Mouse (Mus musculus): ENCODE data around the gene Fhit.

Gene Fhit

GRCm38 (mm10) chr14:10316764-10317163 lies 845.1 kb downstream of the Fhit start:
- no peak for DNase-seq

DNA sequence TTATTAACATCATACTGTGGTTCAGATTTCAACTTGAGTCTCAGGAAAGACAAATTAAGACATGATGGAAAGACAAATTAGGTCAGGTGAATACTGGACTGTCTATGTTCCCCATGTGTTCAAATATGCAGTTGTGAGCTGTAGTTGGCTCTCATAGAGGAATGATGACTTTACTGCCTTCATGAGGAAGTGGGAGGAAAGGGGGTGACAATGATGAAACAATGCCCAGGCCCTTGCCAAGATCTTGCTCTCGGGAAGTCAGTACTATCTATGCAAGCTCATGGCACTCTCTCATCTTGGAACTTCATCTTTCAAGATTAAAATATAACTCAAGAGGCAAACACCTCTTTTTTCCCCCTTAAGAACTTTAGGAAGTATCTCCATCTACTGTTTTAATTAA lies 849.6 kb downstream of the Fhit start:
- DNase-seq: no peak

DNA sequence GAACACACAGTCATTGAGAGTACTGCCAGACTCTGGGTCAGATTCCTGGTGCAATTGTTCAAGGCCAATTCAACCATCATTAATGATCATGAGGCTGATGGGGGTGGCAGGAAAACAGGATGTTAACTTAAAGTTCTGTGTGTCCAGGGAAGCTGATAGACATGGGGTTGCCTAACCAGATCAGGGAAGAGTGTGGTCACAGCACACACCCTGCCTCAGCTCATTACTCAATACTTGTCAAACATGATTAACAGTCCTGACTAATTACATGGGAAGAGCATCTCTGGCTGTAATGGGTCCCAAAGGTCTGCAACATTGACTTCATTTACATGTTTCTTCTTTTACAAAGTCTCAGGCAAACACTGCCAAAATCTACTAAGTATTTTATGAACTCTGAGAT lies 856.5 kb downstream of the Fhit start:
- DNase-seq: no peak

DNA sequence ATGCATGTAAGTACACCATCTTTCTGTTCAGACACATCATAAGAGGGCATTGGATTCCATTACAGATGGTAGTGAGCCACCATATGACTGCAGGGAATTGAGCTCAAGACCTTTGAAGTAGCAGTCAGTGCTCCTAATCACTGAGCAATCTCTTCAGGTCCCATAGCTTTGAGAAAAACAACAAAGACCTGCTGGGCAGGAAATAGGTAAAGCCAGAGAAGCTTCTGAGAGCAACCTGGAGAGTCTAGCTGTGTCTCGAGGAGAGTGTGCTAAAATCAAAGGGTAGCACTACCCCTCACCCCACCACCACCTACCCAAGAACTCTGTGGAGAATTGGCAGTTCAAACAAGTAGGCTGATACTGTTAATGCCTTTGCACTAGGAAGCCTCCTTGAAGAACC lies 860.3 kb downstream of the Fhit start:
- no peak for DNase-seq

DNA sequence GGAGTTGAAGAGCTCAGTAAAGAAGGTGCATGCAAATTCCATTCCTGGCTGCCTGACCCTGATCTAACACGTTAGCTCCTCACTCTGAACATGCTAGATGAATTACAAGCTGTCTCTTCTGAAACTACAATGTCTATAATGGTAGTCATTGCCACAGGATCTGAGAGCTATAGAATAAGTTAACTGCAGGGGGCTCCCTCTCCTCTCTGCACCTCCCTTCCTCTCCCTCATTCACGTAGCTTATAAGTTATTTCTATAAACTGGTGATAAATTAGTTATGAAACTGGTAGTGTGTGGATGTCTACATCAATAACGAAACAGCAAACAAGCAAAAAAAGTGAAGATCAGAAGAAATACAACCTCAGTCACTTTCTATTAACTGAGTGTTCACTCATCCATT lies 860.9 kb downstream of the Fhit start:
- DNase-seq: no peak

DNA sequence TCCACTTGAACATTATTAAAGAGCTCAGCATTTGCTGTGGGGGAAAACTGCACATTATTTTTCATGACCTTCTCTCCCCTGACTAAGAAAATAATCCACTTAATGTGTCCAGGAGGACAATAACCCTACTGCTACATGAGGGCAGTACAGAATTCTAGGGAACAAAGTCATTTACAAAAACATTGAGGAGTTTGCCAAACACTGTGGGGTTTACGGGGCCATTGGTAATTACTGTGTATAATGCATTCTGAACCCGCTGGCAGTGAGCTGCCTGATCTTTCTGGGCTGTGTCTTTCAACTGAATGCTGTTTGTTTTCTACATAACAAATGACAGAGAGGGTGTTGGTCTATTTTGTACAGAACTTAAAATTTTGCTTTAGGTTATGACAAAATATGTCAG lies 862.8 kb downstream of the Fhit start:
- DNase-seq: peak; percentile 1

DNA sequence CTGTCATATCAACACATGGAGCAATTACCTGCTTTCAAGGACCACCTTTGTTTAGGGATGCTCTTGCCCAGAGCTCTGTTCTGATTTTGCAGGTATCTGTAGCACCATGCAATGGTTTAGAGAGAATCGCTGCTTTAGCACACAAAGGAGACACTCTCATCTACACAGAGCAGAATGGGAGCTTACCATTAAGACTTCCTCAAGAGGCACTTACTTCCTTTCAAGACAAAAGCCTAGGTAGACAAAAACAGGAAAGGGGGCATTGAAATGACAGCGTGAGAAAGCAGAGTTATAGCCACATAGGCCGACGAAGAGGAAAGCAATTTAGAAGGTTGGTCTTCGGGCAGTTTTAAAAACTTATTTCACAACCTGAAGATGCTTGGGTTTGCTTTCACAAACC lies 872.8 kb downstream of the Fhit start:
- no peak for DNase-seq

DNA sequence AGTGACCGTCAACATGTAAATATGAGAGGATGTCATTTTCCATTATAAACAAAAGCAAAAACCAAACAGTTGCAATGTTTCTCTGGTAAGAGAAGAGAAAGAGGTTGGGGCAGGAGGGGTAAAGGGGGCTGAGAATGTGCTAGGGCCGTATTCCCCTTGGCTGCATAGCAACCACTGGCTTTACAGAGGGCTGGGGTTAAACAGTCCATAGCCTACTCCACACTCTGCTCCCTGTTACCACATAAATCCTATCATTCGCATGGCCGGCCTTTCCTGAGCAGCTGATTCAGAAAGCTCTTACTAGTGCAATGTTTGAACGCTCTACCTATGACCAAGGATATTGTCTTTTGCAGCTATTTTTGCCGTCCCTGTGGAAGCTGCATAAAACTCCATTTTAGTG lies 875.8 kb downstream of the Fhit start:
- DNase-seq: no peak

- no peak for DNase-seq
These were observed 933.1 kb downstream of the Fhit start for GRCm38 (mm10) chr14:10228708-10229107.

GRCm38 (mm10) chr14:10221847-10222246 lies 940.0 kb downstream of the Fhit start:
- DNase-seq: no peak

- DNase-seq: no peak
These were observed 948.6 kb downstream of the Fhit start for GRCm38 (mm10) chr14:10213216-10213615.

GRCm38 (mm10) chr14:10211184-10211583 lies 950.7 kb downstream of the Fhit start:
- no peak for DNase-seq

GRCm38 (mm10) chr14:10209007-10209406 lies 952.8 kb downstream of the Fhit start:
- no peak for DNase-seq

GRCm38 (mm10) chr14:10205699-10206098 lies 956.1 kb downstream of the Fhit start:
- DNase-seq: no peak

DNA sequence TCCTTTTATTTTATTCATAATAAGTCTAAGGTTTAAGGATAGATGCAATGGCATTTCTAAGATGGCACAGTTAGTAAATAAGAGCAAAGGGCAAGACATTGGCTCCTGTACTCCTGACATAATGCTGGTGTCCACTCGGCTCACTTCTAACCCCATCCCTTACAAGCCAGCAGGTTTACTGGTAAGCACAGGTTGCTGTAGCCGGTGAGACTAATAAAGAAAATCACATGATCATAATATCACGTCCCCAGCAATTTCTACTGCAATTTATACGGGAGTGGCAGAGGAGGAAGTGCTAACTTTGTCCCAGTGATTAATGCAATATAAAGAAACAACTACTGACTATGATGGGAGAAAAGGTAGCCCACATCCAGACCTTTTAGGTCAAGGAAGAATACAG lies 956.5 kb downstream of the Fhit start:
- DNase-seq: no peak

DNA sequence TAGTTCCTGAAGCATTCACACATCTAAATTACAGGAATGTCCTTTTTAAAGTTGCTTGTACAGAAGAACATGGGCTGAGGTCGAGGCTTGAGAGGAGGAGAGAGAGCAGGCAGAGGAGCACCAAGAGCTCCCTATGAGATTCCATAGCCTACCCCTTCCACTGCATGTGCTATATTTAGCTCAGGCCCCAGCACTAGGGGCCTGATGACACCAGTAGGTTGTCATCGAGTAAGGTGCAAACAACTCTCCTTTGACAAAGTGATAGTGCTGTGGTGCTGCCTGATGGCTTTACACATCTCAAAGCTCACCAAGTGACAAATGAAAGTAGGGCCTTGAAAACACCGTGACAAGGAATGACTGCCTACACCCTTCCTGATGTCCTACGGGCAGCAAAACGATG lies 967.7 kb downstream of the Fhit start:
- no peak for DNase-seq

- no peak for DNase-seq
These were observed 990.1 kb downstream of the Fhit start for GRCm38 (mm10) chr14:10171761-10172160.

DNA sequence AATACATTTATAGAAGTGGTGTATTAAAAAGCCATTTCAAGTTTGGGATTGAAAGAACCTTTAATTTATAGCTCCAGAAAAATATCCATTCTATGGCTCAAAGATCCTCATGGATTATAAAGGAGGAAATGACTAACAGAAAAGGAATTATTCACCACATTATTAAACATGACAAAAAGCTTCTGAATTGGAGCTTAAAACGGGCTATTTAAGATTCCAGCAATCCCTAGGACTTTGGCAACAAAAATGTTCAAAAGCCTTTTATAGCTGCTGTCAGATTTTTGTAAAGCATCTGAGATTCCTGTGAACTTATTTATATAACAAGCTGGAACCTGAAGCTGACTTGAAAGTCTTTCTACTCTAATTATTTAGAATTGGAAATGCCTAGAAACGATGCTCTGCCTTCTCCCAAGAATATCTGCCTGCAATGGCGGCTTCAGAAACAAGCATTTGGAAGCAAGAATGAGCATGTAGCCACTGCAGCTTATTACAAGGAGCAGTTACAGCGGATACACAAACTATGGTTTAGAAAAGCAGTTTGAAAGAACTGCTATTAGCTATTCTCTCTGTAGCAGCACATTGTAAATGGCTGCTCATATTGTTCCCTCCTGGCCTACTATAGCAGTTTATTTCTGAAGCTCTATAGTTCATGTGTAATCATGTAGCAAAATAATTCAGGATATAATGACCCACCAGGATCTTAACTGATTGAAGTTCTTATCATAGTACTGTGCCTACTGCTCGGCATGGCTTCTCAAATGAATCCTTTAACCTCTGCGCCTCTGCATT lies 995.0 kb downstream of the Fhit start:
- no peak for DNase-seq

GRCm38 (mm10) chr14:10149872-10150271 lies 1012.0 kb downstream of the Fhit start:
- no peak for DNase-seq

DNA sequence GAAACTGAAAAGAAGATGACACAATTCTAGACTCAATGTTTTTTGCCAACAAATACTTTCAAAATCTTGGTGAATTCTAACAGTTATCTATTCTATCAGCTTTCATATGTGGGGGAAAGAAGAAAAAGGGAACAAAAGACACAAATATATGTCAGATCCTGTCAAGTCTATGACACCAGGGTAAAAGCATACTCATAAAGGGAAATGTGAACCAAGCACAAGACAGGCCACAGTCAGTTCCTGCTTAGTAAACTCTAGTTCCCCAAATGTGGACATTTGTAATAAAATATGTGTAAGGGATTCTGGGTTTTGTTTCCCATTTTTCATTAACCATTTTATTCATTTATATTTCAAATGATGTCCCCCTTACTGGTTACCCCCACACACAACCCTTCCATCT lies 1022.5 kb downstream of the Fhit start:
- no peak for DNase-seq

DNA sequence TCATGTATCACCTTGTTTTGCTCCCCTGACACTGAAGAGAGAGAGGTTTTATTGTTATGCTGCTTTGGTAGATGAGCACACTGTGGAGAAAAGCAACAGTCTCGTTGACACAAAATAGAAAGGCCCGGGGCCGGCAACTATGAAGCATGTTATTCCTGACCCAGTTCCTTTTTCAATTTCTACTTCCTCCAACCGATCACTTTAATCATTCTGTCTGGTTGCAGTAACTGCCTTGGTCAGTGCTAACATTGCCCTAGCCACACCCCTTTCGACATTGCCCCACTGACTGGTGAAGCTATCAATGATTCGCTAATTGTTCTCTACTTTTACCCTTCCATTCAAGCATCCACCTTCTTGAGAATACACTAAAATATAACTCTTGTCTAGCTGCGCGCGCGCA lies 1028.0 kb downstream of the Fhit start:
- DNase-seq: peak; percentile 24

DNA sequence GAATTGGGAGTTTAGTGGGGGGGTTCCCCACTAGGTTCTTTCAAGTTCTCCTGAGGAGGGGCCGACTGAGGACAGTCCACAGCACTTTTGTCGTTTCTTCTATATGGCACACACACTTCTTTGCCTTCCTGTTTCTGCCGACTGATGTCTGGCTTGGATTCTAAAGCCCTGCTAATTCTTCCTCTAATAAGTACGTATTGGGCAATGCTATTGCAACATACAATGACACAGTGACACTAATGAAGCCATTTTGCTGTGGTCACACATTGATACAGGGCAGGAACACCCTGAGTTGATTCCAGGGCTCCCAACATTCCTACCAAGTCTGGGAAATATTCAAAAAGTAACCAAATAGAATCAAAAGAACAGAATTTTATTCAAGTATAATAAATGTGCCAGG lies 1032.2 kb downstream of the Fhit start:
- no peak for DNase-seq

- no peak for DNase-seq
These were observed 1032.7 kb downstream of the Fhit start for GRCm38 (mm10) chr14:10129088-10129487.

DNA sequence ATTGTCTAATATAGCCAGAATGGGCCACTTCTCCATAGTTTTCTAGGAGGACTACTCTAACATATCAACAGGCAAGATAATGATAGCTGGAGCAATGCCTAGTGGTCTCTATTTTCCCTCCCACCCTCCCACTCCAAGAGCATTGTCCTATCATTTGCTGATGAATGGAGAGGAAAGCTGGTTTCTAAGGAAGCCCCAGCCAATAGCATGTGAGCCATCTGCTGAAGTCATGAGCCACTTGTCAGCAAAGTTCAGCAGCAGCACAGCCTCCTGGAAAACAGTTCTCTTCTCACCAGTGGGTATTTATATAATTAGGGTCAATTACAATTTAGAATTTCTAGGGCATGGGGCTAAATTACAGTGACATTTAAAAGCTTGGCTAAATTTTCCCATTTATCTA lies 1035.3 kb downstream of the Fhit start:
- no peak for DNase-seq

- DNase-seq: peak; percentile 73
These were observed 1039.7 kb downstream of the Fhit start for GRCm38 (mm10) chr14:10122176-10122575.
